Mouse (Mus musculus) liver, embryonic 12.5 days (tissue): ENCODE data around the gene Zfp385a. TPM values are rescaled to one million over a fixed set of nuclear protein-coding genes. Genes with fewer than 3 reads are reported as not detected.

Experiments used
- ATAC-seq: fragments of 200-750 bp; cut with Nextera tagmentation; 2 replicates; pipeline ENCODE4 v1.8.0; 2017; ENCODE audit warnings: moderate number of reproducible peaks, mild to moderate bottlenecking, moderate library complexity
- H3K27ac ChIP-seq: fragments of 300-500 bp; sonication (generic); 2 replicates; pipeline ENCODE4 v1.5.1; 2016; ENCODE audit warnings: mild to moderate bottlenecking
- H3K27me3 ChIP-seq: fragments of 300-500 bp; sonication (generic); replicated peaks from 2 replicates; pipeline ENCODE4 v1.6.1; 2016; ENCODE audit warnings: mild to moderate bottlenecking, moderate library complexity
- H3K36me3 ChIP-seq: fragments of 300-500 bp; sonication (generic); 2 replicates; pipeline ENCODE4 v1.6.1; 2016; ENCODE audit warnings: mild to moderate bottlenecking, moderate library complexity
- H3K4me1 ChIP-seq: fragments of 300-500 bp; sonication (generic); 2 replicates; pipeline ENCODE4 v1.6.1; 2016
- H3K4me2 ChIP-seq: fragments of 300-500 bp; sonication (generic); 2 replicates; pipeline ENCODE4 v1.6.1; 2016; ENCODE audit warnings: mild to moderate bottlenecking, moderate library complexity
- H3K4me3 ChIP-seq: fragments of 300-500 bp; sonication (generic); 2 replicates; pipeline ENCODE4 v1.5.1; 2016; ENCODE audit warnings: mild to moderate bottlenecking, moderate library complexity
- H3K9ac ChIP-seq: fragments of 300-500 bp; sonication (generic); 2 replicates; pipeline ENCODE4 v1.6.1; 2016; ENCODE audit warnings: mild to moderate bottlenecking, moderate library complexity
- H3K9me3 ChIP-seq: fragments of 300-500 bp; sonication (generic); replicated peaks from 2 replicates; pipeline ENCODE4 v1.6.1; 2016; ENCODE audit warnings: mild to moderate bottlenecking, moderate library complexity
- WGBS: fragments of 180-500 bp; shearing (Covaris S2); methylation state at CpG from one replicate; pipeline ENCODE4 v1.1.7; 2016; ENCODE audit not compliant: insufficient replicate concordance; 5-methylcytosine and 5-hydroxymethylcytosine counted together
- polyA plus RNA-seq: library from polyadenylated mRNA; unstranded; fragments of >200 nt; fragmentation: Nextera tagmentation; extraction: Ambion mirVana; gene quantifications from 2 replicates; pipeline ENCODE4 v1.2.1, GENCODE M21; 2016

Gene Zfp385a
- polyA plus RNA-seq, 1 experiment from 2014 or later: 8.2 TPM

- H3K4me2 ChIP-seq: peak overlapping the region; percentile 37
- H3K9ac ChIP-seq: no peak overlapping the region
- ATAC-seq: no peak
- WGBS: 51% methylated on average over 5 of the region's 5 CpGs
- no peaks in the 10 kb centered on the region for H3K9me3 ChIP-seq
- H3K27me3 ChIP-seq: no peaks in the 10 kb centered on the region
- H3K4me3 ChIP-seq: 0 out of 2 replicates have a peak overlapping the region, but pooled peaks have one; percentile 10
- H3K36me3 ChIP-seq: peaks cover 4% of the 10 kb centered on the region; the same call in 1 of the 2 replicates
- H3K4me1 ChIP-seq: peaks cover 52% of the 10 kb centered on the region
- peak overlapping the region; percentile 45; the same call in 1 of the 2 replicates for H3K27ac ChIP-seq
These were observed 6.7 kb downstream of the Zfp385a start for GRCm38 (mm10) chr15:103333081-103333615.

GRCm38 (mm10) chr15:103323455-103324247 is 16.2 kb downstream of the Zfp385a start:
- peak; percentile 94 for ATAC-seq
- Histone ChIP-seq H3K4me3 (peak overlapping the region; percentile 67), H3K4me2 (peak overlapping the region; percentile 96), H3K27ac (peak overlapping the region; percentile 79), H3K4me1 (peaks cover 50% of the 10 kb centered on the region), H3K9ac (peak overlapping the region; percentile 79), H3K36me3 (peaks cover 17% of the 10 kb centered on the region), H3K27me3 (no peaks in the 10 kb centered on the region; the same call in 1 of the 2 replicates), H3K9me3 (no peaks in the 10 kb centered on the region)
- 1% methylated on average over 39 of the region's 40 CpGs for WGBS

GRCm38 (mm10) chr15:103323070-103323454 is 16.8 kb downstream of the Zfp385a start:
- Histone ChIP-seq H3K9ac (peak overlapping the region; percentile 79), H3K4me2 (peak overlapping the region; percentile 96), H3K36me3 (peaks cover 22% of the 10 kb centered on the region), H3K27me3 (no peaks in the 10 kb centered on the region; the same call in 1 of the 2 replicates), H3K4me3 (peak overlapping the region; percentile 67), H3K9me3 (no peaks in the 10 kb centered on the region), H3K27ac (peak overlapping the region; percentile 79), H3K4me1 (peaks cover 56% of the 10 kb centered on the region)
- WGBS: 2% methylated on average over 10 of the region's 26 CpGs
- peak; percentile 70 for ATAC-seq

- Histone ChIP-seq H3K4me1 (peaks cover 62% of the 10 kb centered on the region), H3K9ac (peak overlapping the region; percentile 79), H3K4me2 (peak overlapping the region; percentile 96), H3K4me3 (peak overlapping the region; percentile 67), H3K27ac (no peak overlapping the region), H3K27me3 (no peaks in the 10 kb centered on the region; the same call in 1 of the 2 replicates), H3K9me3 (no peaks in the 10 kb centered on the region), H3K36me3 (peaks cover 29% of the 10 kb centered on the region)
- 47% methylated on average over 4 of the region's 4 CpGs for WGBS
- no peak for ATAC-seq
These were observed 17.5 kb downstream of the Zfp385a start for GRCm38 (mm10) chr15:103322396-103322795.

- H3K4me2 ChIP-seq: no peak overlapping the region
- H3K4me3 ChIP-seq: no peak overlapping the region
- H3K9me3 ChIP-seq: no peaks in the 10 kb centered on the region
- H3K27me3 ChIP-seq: no peaks in the 10 kb centered on the region; the same call in 1 of the 2 replicates
- no peak for ATAC-seq
- H3K27ac ChIP-seq: no peak overlapping the region
- 64% methylated on average over 1 of the region's 1 CpGs for WGBS
- no peak overlapping the region for H3K9ac ChIP-seq
- peaks cover 42% of the 10 kb centered on the region for H3K36me3 ChIP-seq
- peaks cover 73% of the 10 kb centered on the region for H3K4me1 ChIP-seq
These were observed 18.8 kb downstream of the Zfp385a start for GRCm38 (mm10) chr15:103321076-103321475.

- H3K4me2 ChIP-seq: no peak overlapping the region
- H3K9ac ChIP-seq: no peak overlapping the region
- H3K4me1 ChIP-seq: peaks cover 76% of the 10 kb centered on the region
- H3K4me3 ChIP-seq: no peak overlapping the region
- no peak overlapping the region for H3K27ac ChIP-seq
- H3K27me3 ChIP-seq: no peaks in the 10 kb centered on the region; the same call in 1 of the 2 replicates
- H3K9me3 ChIP-seq: no peaks in the 10 kb centered on the region
- ATAC-seq: no peak
- 68% methylated on average over 3 of the region's 3 CpGs for WGBS
- H3K36me3 ChIP-seq: peaks cover 54% of the 10 kb centered on the region
These were observed 21.6 kb downstream of the Zfp385a start for GRCm38 (mm10) chr15:103318201-103318816.

- peaks cover 76% of the 10 kb centered on the region for H3K4me1 ChIP-seq
- H3K27ac ChIP-seq: no peak overlapping the region
- no peak for ATAC-seq
- H3K4me2 ChIP-seq: no peak overlapping the region
- no peaks in the 10 kb centered on the region for H3K9me3 ChIP-seq
- H3K36me3 ChIP-seq: peaks cover 54% of the 10 kb centered on the region
- H3K27me3 ChIP-seq: no peaks in the 10 kb centered on the region; the same call in 1 of the 2 replicates
- H3K9ac ChIP-seq: no peak overlapping the region
- H3K4me3 ChIP-seq: no peak overlapping the region
- WGBS: 81% methylated on average over 8 of the region's 8 CpGs
These were observed 22.2 kb downstream of the Zfp385a start for GRCm38 (mm10) chr15:103317731-103318130.

GRCm38 (mm10) chr15:103317120-103317519 is 22.8 kb downstream of the Zfp385a start:
- ATAC-seq: no peak
- Histone ChIP-seq H3K4me1 (peaks cover 76% of the 10 kb centered on the region), H3K4me2 (no peak overlapping the region), H3K4me3 (no peak overlapping the region), H3K9me3 (no peaks in the 10 kb centered on the region), H3K27ac (no peak overlapping the region), H3K36me3 (peaks cover 54% of the 10 kb centered on the region), H3K27me3 (no peaks in the 10 kb centered on the region), H3K9ac (no peak overlapping the region)

GRCm38 (mm10) chr15:103315979-103316776 is 23.7 kb downstream of the Zfp385a start:
- peaks cover 50% of the 10 kb centered on the region for H3K36me3 ChIP-seq
- H3K4me2 ChIP-seq: no peak overlapping the region
- no peaks in the 10 kb centered on the region for H3K9me3 ChIP-seq
- no peak for ATAC-seq
- WGBS: 81% methylated on average over 10 of the region's 10 CpGs
- H3K4me3 ChIP-seq: no peak overlapping the region
- H3K4me1 ChIP-seq: peaks cover 68% of the 10 kb centered on the region
- no peaks in the 10 kb centered on the region for H3K27me3 ChIP-seq
- no peak overlapping the region for H3K27ac ChIP-seq
- H3K9ac ChIP-seq: no peak overlapping the region

- H3K4me1 ChIP-seq: peaks cover 64% of the 10 kb centered on the region
- peaks cover 47% of the 10 kb centered on the region for H3K36me3 ChIP-seq
- H3K4me3 ChIP-seq: no peak overlapping the region
- H3K27me3 ChIP-seq: no peaks in the 10 kb centered on the region
- peak; percentile 44 for ATAC-seq
- WGBS: 27% methylated on average over 17 of the region's 18 CpGs
- peak overlapping the region; percentile 49 for H3K4me2 ChIP-seq
- no peak overlapping the region for H3K27ac ChIP-seq
- H3K9me3 ChIP-seq: no peaks in the 10 kb centered on the region
- H3K9ac ChIP-seq: 0 out of 2 replicates have a peak overlapping the region, but pooled peaks have one; percentile 9
These were observed 24.8 kb downstream of the Zfp385a start for GRCm38 (mm10) chr15:103315011-103315502.

GRCm38 (mm10) chr15:103314181-103314580 is 25.7 kb downstream of the Zfp385a start:
- Histone ChIP-seq H3K4me2 (peak overlapping the region; percentile 49; the same call in 1 of the 2 replicates), H3K4me1 (peaks cover 68% of the 10 kb centered on the region), H3K9ac (no peak overlapping the region), H3K27ac (no peak overlapping the region), H3K27me3 (peaks cover 4% of the 10 kb centered on the region), H3K36me3 (peaks cover 43% of the 10 kb centered on the region), H3K4me3 (no peak overlapping the region), H3K9me3 (no peaks in the 10 kb centered on the region)
- WGBS: 61% methylated on average over 22 of the region's 22 CpGs
- no peak for ATAC-seq
